Comparison of ENCODE assay signal across 17 mouse cellular contexts in the genomic region with DNA sequence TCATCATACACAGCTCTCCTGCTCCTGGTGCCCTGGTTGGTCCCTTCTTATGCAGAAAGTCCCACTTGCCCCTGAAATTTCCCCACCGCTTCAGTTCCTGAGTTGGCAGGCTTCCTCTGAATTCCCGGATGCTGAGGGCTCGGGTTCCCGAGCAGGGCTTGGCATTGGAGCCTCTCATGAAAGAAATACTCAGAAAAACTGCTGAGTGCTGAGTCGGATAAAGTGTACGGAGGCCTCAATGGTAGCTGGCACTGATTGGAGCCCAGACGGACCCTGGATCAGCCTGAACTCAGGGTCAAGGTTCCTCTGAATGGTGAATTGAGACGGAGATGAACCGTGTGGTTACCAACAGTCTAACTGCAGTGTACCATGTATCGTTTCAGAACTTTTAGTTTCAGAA. TPM values are rescaled to one million over a fixed set of nuclear protein-coding genes. Genes with fewer than 3 reads are reported as not detected.
DNase-seq lines count a peak whose midpoint lies in the region; ATAC-seq lines count a peak whose summit lies in the region.
"Had no signal": no experiment of that assay in that cellular context is flagged by ENCODE, and none has a peak within 500 bp of the region (broad histone marks: within the 10 kb centered on the region; RNA-seq: fewer than 3 reads in every experiment).

No protein-coding gene starts in this region.

- no peak for ATAC-seq in embryonic facial prominence, embryonic 13.5 days (ENCODE audit: insufficient number of reproducible peaks, insufficient read depth, low FRiP score, low TSS enrichment, low read depth)

- no peaks in the 10 kb centered on the region for H3K4me1 ChIP-seq in embryonic facial prominence, embryonic 13.5 days
- no peaks in the 10 kb centered on the region for H3K4me1 ChIP-seq in embryonic facial prominence, embryonic 10.5 days
- H3K4me1 ChIP-seq: limb, embryonic 13.5 days had no signal

- H3K9me3 ChIP-seq in embryonic facial prominence, embryonic 13.5 days = no peaks in the 10 kb centered on the region
- H3K9me3 ChIP-seq in embryonic facial prominence, embryonic 10.5 days = no peaks in the 10 kb centered on the region
- H3K9me3 ChIP-seq: forebrain, embryonic 10.5 days; G1E; heart, embryonic 10.5 days; limb, embryonic 13.5 days; midbrain, embryonic 10.5 days had no signal

- H3K4me3 ChIP-seq in embryonic facial prominence, embryonic 13.5 days = no peak overlapping the region
- no peak overlapping the region for H3K4me3 ChIP-seq in embryonic facial prominence, embryonic 10.5 days
- H3K4me3 ChIP-seq: forebrain, embryonic 10.5 days; heart, embryonic 10.5 days; limb, embryonic 13.5 days; midbrain, embryonic 10.5 days had no signal

- 69% methylated on average over 10 of the region's 10 CpGs for WGBS in embryonic facial prominence, embryonic 13.5 days
- WGBS in embryonic facial prominence, embryonic 10.5 days = 85% methylated on average over 10 of the region's 10 CpGs

- no peaks in the 10 kb centered on the region for H3K27me3 ChIP-seq in embryonic facial prominence, embryonic 13.5 days
- H3K27me3 ChIP-seq in embryonic facial prominence, embryonic 10.5 days (replicated peaks; ENCODE audit: low read depth, poor library complexity, severe bottlenecking) = no peaks in the 10 kb centered on the region
- H3K27me3 ChIP-seq: limb, embryonic 13.5 days had no signal

- intact Hi-C loops in gastrocnemius, postnatal 14 days (cut with DNase I; ENCODE audit: low total_unique reads) = no loop called here
- intact Hi-C loops in heart, postnatal 10 days (cut with DNase I) = no loop called here

- DNase-seq in embryonic facial prominence, embryonic 10.5 days (ENCODE audit: low spot score) = no peak
- peak; percentile 60 to 61 for DNase-seq in kidney, adult 8-10 months
- DNase-seq in kidney, postnatal 4 days = no peak
- DNase-seq in Muller cell, postnatal 12 days (ENCODE audit: inconsistent ontology term) = peak; percentile 40
- DNase-seq in gastrocnemius, postnatal 14 days = peak; percentile 41
- DNase-seq in heart, postnatal 10 days = no peak
- no peak for DNase-seq in urinary bladder, postnatal 25 days (ENCODE audit: low spot score)
- DNase-seq: cerebellum, adult 9-11 months; lung, adult 2 months; right cerebral cortex, postnatal 4 days had no signal

- H3K9ac ChIP-seq in embryonic facial prominence, embryonic 13.5 days = 0 out of 2 replicates have a peak overlapping the region, but pooled peaks have one; percentile 32
- H3K9ac ChIP-seq: limb, embryonic 13.5 days had no signal

- no peaks in the 10 kb centered on the region for H3K36me3 ChIP-seq in embryonic facial prominence, embryonic 13.5 days
- H3K36me3 ChIP-seq in embryonic facial prominence, embryonic 10.5 days (replicated peaks) = no peaks in the 10 kb centered on the region
- H3K36me3 ChIP-seq: forebrain, embryonic 10.5 days; G1E; heart, embryonic 10.5 days; limb, embryonic 13.5 days; midbrain, embryonic 10.5 days had no signal

- peak overlapping the region; percentile 22; the same call in 1 of the 2 replicates for H3K27ac ChIP-seq in embryonic facial prominence, embryonic 13.5 days
- H3K27ac ChIP-seq in embryonic facial prominence, embryonic 10.5 days (replicated peaks) = no peak overlapping the region
- H3K27ac ChIP-seq: forebrain, embryonic 10.5 days; heart, embryonic 10.5 days; limb, embryonic 13.5 days; macrophage; midbrain, embryonic 10.5 days had no signal

- H3K4me2 ChIP-seq in embryonic facial prominence, embryonic 13.5 days = no peak overlapping the region
- H3K4me2 ChIP-seq: limb, embryonic 13.5 days had no signal

RNA-seq across cellular contexts. Expression of a gene that starts 19.2 kb away (rescaled TPM):
- polyA plus RNA-seq in embryonic facial prominence, embryonic 13.5 days (2015; fragmentation: Nextera tagmentation; extraction: Ambion mirVana) = 9.7 and 11.5 TPM in 2 replicates
- 2.0 and 3.3 TPM in 2 replicates for polyA plus RNA-seq in embryonic facial prominence, embryonic 10.5 days (2016; fragmentation: Nextera tagmentation; extraction: Ambion mirVana)
- total RNA-seq in gastrocnemius, postnatal 14 days (2021) = 10 to 100 TPM; 11.8 to 14.0 TPM
- 10 to 100 TPM; 31.1 to 33.4 TPM for total RNA-seq in heart, postnatal 10 days (2021)

RNA-seq across cellular contexts. Expression of a gene that starts 31.8 kb away (rescaled TPM):
- 38.5 and 42.4 TPM in 2 replicates for polyA plus RNA-seq in embryonic facial prominence, embryonic 13.5 days (2015; fragmentation: Nextera tagmentation; extraction: Ambion mirVana)
- 34.3 and 35.5 TPM in 2 replicates for polyA plus RNA-seq in embryonic facial prominence, embryonic 10.5 days (2016; fragmentation: Nextera tagmentation; extraction: Ambion mirVana)
- total RNA-seq in gastrocnemius, postnatal 14 days (2021) = 10 to 100 TPM; 21.6 to 22.8 TPM
- total RNA-seq in heart, postnatal 10 days (2021) = 10 to 100 TPM; 36.0 to 36.5 TPM

RNA-seq across cellular contexts. Expression of a gene that starts 55.6 kb away (rescaled TPM):
- 24.1 and 26.3 TPM in 2 replicates for polyA plus RNA-seq in embryonic facial prominence, embryonic 13.5 days (2015; fragmentation: Nextera tagmentation; extraction: Ambion mirVana)
- 35.1 and 36.7 TPM in 2 replicates for polyA plus RNA-seq in embryonic facial prominence, embryonic 10.5 days (2016; fragmentation: Nextera tagmentation; extraction: Ambion mirVana)
- 10 to 100 TPM; 25.1 to 34.3 TPM for total RNA-seq in gastrocnemius, postnatal 14 days (2021)
- total RNA-seq in heart, postnatal 10 days (2021) = 10 to 100 TPM; 36.6 to 38.2 TPM

RNA-seq across cellular contexts. Expression of a gene that starts 59.8 kb away (rescaled TPM):
- polyA plus RNA-seq in embryonic facial prominence, embryonic 13.5 days (2015; fragmentation: Nextera tagmentation; extraction: Ambion mirVana) = 76.0 and 76.5 TPM in 2 replicates
- polyA plus RNA-seq in embryonic facial prominence, embryonic 10.5 days (2016; fragmentation: Nextera tagmentation; extraction: Ambion mirVana) = 83.2 and 84.7 TPM in 2 replicates
- 10 to 100 TPM; 26.3 to 26.6 TPM for total RNA-seq in gastrocnemius, postnatal 14 days (2021)
- 10 to 100 TPM; 50.5 to 53.9 TPM for total RNA-seq in heart, postnatal 10 days (2021)

Comparison
In these comparisons a context has a peak if more than half of its experiments do, and no peak if none do; other contexts are left out.
1. DNase-seq: peak in kidney, adult 8-10 months (2 of 2), Muller cell, postnatal 12 days (single experiment) and gastrocnemius, postnatal 14 days (single experiment); none in embryonic facial prominence, embryonic 10.5 days (single experiment), kidney, postnatal 4 days (0 of 2), heart, postnatal 10 days (0 of 2) and urinary bladder, postnatal 25 days (single experiment).